Mouse (Mus musculus): Measurements from ENCODE around the gene Ctbp2. TPM values are rescaled to one million over a fixed set of nuclear protein-coding genes. Genes with fewer than 3 reads are reported as not detected.
A peak's percentile ranks its signal among the peaks of the same experiment; 100 is the strongest.

The Ctbp2 gene
- polyA plus RNA-seq, 2 experiments, result 59.2 to 77.7 TPM

DNA sequence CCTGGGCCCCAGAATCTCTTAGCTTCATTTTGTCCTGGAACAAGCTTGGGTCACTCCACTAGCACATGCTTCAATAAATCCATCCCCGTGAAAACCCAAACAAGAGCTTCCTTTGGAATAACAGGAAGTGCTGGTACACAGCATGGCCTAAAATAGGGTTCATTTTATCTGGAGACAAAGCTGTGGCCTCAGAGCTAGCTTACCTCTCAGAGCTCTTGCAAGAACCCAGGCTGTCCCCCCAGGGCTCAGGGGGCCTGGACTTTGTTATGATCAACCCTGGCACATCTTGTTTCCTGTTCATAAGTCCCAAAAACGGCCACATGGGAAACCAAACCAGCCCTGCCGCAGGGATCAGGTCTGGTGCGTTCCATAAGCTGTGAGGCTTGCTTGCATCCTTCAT, 86.5 kb downstream of the Ctbp2 start:
- 10% methylated on average over 4 of the region's 4 CpGs for WGBS
- 0 out of 2 replicates have a peak overlapping the region, but pooled peaks have one; percentile 21 for H3K9ac ChIP-seq (ENCODE audit: low read depth, low read length, severe bottlenecking)
- H3K4me2 ChIP-seq (replicated peaks; ENCODE audit: low read depth, low read length, severe bottlenecking), result no peak overlapping the region
- TF ChIP-seq POLR2A (IDR thresholded peaks at IDR 0.05; ENCODE audit: borderline replicate concordance, extremely low read depth, insufficient read depth, insufficient read length), result no peak
- ATAC-seq (ENCODE audit: low FRiP score, low read depth) (no peak), DNase-seq (ENCODE audit: low spot score) (no peak)
- H3K4me1 ChIP-seq (ENCODE audit: control insufficient read depth, insufficient read depth, low read length), result peaks cover 34% of the 10 kb centered on the region
- no peak overlapping the region for H3K27ac ChIP-seq (replicated peaks; ENCODE audit: low read depth, low read length)
- no peak overlapping the region for H3K4me3 ChIP-seq (replicated peaks; ENCODE audit: low read length)
- H3K36me3 ChIP-seq (ENCODE audit: control insufficient read depth, insufficient read depth, low read length), result no peaks in the 10 kb centered on the region
- no peaks in the 10 kb centered on the region for H3K9me3 ChIP-seq (ENCODE audit: control insufficient read depth, low read length)
- no peaks in the 10 kb centered on the region for H3K27me3 ChIP-seq (ENCODE audit: control insufficient read depth, insufficient read depth, low read length)

GRCm38 (mm10) chr7:133037217-133037616, 86.9 kb downstream of the Ctbp2 start:
- Histone ChIP-seq H3K27ac (replicated peaks; ENCODE audit: low read depth, low read length) (no peak overlapping the region), H3K4me3 (replicated peaks; ENCODE audit: low read length) (no peak overlapping the region), H3K4me2 (replicated peaks; ENCODE audit: low read depth, low read length, severe bottlenecking) (no peak overlapping the region), H3K9ac (ENCODE audit: low read depth, low read length, severe bottlenecking) (0 out of 2 replicates have a peak overlapping the region, but pooled peaks have one; percentile 21), H3K9me3 (ENCODE audit: control insufficient read depth, low read length) (no peaks in the 10 kb centered on the region), H3K36me3 (ENCODE audit: control insufficient read depth, insufficient read depth, low read length) (no peaks in the 10 kb centered on the region), H3K4me1 (ENCODE audit: control insufficient read depth, insufficient read depth, low read length) (peaks cover 34% of the 10 kb centered on the region), H3K27me3 (ENCODE audit: control insufficient read depth, insufficient read depth, low read length) (no peaks in the 10 kb centered on the region)
- ATAC-seq (ENCODE audit: low FRiP score, low read depth), result no peak
- WGBS, result 27% methylated on average over 5 of the region's 5 CpGs
- no peak for TF ChIP-seq POLR2A (IDR thresholded peaks at IDR 0.05; ENCODE audit: borderline replicate concordance, extremely low read depth, insufficient read depth, insufficient read length)
- peak; percentile 50 for DNase-seq (ENCODE audit: low spot score)

DNA sequence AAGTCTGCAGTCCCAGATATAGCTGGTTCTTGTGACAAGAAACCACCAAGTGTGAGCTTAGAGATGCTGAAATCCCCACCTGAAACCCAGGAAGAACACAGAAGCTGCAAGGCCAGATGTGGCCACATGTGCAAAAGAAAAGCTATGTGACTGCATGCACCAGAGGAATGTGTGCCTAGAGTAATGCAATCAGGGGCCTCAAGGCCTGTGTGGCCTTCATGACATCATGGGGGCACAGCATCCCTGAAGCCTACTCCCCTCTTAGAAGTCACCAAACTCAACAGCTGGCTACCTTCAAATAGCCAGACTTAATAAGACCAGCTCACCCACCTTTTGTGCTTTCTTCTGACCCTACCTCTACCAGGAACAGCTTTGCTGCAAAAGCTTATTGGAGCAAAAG, 88.3 kb downstream of the Ctbp2 start:
- no peak overlapping the region for H3K4me3 ChIP-seq (replicated peaks; ENCODE audit: low read length)
- no peaks in the 10 kb centered on the region for H3K27me3 ChIP-seq (ENCODE audit: control insufficient read depth, insufficient read depth, low read length)
- ATAC-seq (ENCODE audit: low FRiP score, low read depth), result no peak
- no peak overlapping the region for H3K9ac ChIP-seq (ENCODE audit: low read depth, low read length, severe bottlenecking)
- no peak overlapping the region for H3K27ac ChIP-seq (replicated peaks; ENCODE audit: low read depth, low read length)
- peaks cover 28% of the 10 kb centered on the region for H3K4me1 ChIP-seq (ENCODE audit: control insufficient read depth, insufficient read depth, low read length)
- no peak for DNase-seq (ENCODE audit: low spot score)
- H3K9me3 ChIP-seq (ENCODE audit: control insufficient read depth, low read length), result no peaks in the 10 kb centered on the region
- no peaks in the 10 kb centered on the region for H3K36me3 ChIP-seq (ENCODE audit: control insufficient read depth, insufficient read depth, low read length)
- no peak overlapping the region for H3K4me2 ChIP-seq (replicated peaks; ENCODE audit: low read depth, low read length, severe bottlenecking)
- TF ChIP-seq POLR2A (IDR thresholded peaks at IDR 0.05; ENCODE audit: borderline replicate concordance, extremely low read depth, insufficient read depth, insufficient read length), result no peak

GRCm38 (mm10) chr7:133032589-133033203, 91.5 kb downstream of the Ctbp2 start:
- no peaks in the 10 kb centered on the region for H3K36me3 ChIP-seq (ENCODE audit: control insufficient read depth, insufficient read depth, low read length)
- no peak for TF ChIP-seq POLR2A (IDR thresholded peaks at IDR 0.05; ENCODE audit: borderline replicate concordance, extremely low read depth, insufficient read depth, insufficient read length)
- no peak overlapping the region for H3K27ac ChIP-seq (replicated peaks; ENCODE audit: low read depth, low read length)
- peak; percentile 45; the same call in 1 of the 2 replicates for ATAC-seq (ENCODE audit: low FRiP score, low read depth)
- H3K9me3 ChIP-seq (ENCODE audit: control insufficient read depth, low read length), result no peaks in the 10 kb centered on the region
- H3K9ac ChIP-seq (ENCODE audit: low read depth, low read length, severe bottlenecking), result no peak overlapping the region
- no peak overlapping the region for H3K4me2 ChIP-seq (replicated peaks; ENCODE audit: low read depth, low read length, severe bottlenecking)
- peaks cover 19% of the 10 kb centered on the region for H3K4me1 ChIP-seq (ENCODE audit: control insufficient read depth, insufficient read depth, low read length)
- H3K4me3 ChIP-seq (replicated peaks; ENCODE audit: low read length), result no peak overlapping the region
- 59% methylated on average over 9 of the region's 9 CpGs for WGBS
- DNase-seq (ENCODE audit: low spot score), result peak; percentile 60
- H3K27me3 ChIP-seq (ENCODE audit: control insufficient read depth, insufficient read depth, low read length), result no peaks in the 10 kb centered on the region

DNA sequence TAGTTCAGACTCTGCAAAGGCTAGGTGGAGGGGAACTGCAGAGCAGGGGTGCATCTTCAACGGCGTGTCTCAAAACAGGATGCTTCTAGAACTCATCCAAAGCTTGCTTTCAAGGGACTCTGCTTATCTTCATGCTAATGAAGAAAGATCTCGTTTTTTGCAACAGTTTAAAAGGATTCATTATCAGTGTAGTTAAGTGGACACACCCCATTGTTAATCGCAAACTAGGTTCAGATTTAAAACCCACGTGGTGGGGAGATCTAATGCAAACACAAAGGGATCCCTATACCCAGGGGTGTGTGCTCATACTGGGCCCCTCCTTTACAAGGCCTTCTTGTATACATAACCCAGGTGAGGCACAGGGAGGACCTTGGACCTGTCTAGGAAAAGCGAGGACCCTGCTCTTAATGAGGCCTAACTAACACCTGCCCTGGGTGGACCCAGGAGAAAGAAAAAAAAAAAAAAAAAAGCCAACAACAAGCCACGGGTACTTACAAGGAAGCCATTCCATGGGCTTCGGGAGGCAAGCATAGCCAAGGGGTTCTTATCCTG, 94.6 kb downstream of the Ctbp2 start:
- no peak for ATAC-seq (ENCODE audit: low FRiP score, low read depth)
- DNase-seq (ENCODE audit: low spot score), result no peak
- no peak for TF ChIP-seq POLR2A (IDR thresholded peaks at IDR 0.05; ENCODE audit: borderline replicate concordance, extremely low read depth, insufficient read depth, insufficient read length)
- H3K27ac ChIP-seq (replicated peaks; ENCODE audit: low read depth, low read length), result no peak overlapping the region
- no peaks in the 10 kb centered on the region for H3K9me3 ChIP-seq (ENCODE audit: control insufficient read depth, low read length)
- H3K4me2 ChIP-seq (replicated peaks; ENCODE audit: low read depth, low read length, severe bottlenecking), result no peak overlapping the region
- H3K4me3 ChIP-seq (replicated peaks; ENCODE audit: low read length), result no peak overlapping the region
- H3K36me3 ChIP-seq (ENCODE audit: control insufficient read depth, insufficient read depth, low read length), result no peaks in the 10 kb centered on the region
- H3K9ac ChIP-seq (ENCODE audit: low read depth, low read length, severe bottlenecking), result no peak overlapping the region
- 68% methylated on average over 8 of the region's 8 CpGs for WGBS
- H3K27me3 ChIP-seq (ENCODE audit: control insufficient read depth, insufficient read depth, low read length), result no peaks in the 10 kb centered on the region
- peaks cover 7% of the 10 kb centered on the region for H3K4me1 ChIP-seq (ENCODE audit: control insufficient read depth, insufficient read depth, low read length)

Measured in limb, embryonic 14.5 days (tissue).